Mouse (Mus musculus) v-Abl transformed pro-B cells (cell line): ENCODE data around the gene Nkiras1.
"Not testable (repeated sequence)": the region's sequence is repeated elsewhere in the genome, so short reads cannot be mapped to it uniquely, and the experiment has no call there.

Source experiments
- in situ Hi-C, 2 experiments: fragments of 400-800 bp; cut with MboI; formaldehyde crosslinking; loops; one replicate each; pipeline ENCODE4 v1.15.1; 2025; ENCODE audit not compliant: unreplicated experiment in 2 of 2

Gene Nkiras1

DNA sequence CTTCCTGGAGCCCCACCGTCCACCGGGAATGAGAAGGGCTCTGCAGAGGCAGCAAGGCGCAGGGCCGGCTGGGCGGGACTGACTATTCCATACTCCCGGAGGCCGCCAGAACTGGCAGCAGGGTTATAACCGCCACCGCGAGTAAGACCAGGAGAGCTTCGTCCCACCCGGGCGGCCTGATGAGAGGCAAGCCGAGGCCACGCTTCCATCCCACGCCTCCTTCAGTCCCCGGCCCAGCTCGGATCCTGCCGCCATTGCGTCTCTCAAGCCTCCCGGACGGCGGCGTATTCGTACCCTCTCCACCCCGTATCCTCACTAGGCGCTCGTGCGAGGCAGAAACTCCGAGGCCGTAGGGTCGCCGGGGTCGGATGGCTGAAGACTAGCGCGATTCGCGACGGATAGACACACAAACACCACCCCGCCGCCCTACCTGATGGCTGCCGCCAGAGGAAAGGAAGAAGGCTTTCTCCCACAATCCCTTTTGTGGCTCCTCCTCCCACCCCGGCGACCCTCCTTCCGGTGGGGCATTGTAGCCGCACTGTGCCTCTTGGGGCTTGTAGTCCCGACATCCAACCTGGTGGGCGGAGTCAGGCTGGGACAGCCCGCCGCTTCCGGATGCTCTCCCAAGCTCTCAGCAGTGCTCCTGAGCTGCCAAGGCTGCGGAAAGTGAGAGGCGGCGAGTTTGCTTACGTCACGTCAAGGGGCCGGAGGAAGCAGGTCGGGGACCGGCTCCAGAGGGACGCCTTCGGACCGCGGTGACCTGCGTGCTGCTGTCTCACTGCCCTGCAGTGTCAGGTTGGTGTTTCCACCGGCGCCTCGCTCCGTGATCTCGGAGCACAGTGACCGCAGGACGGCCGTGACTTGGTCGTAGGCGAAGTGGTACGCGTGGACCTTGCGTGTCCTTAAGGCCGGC is at the start of gene Nkiras1, which contains the start of gene Rpl15:
Nkiras1 (plus strand) TSS at position 608 of the 913 bp plus-strand sequence.
Rpl15 (minus strand) TSS at position 863 of the 913 bp plus-strand sequence.
- in situ Hi-C loops = loop anchor here in 1 of 2 experiments (5.0 kb wide), 1 partner anchor 33 kb away; the partner anchor contains the start of gene Nr1d2

DNA sequence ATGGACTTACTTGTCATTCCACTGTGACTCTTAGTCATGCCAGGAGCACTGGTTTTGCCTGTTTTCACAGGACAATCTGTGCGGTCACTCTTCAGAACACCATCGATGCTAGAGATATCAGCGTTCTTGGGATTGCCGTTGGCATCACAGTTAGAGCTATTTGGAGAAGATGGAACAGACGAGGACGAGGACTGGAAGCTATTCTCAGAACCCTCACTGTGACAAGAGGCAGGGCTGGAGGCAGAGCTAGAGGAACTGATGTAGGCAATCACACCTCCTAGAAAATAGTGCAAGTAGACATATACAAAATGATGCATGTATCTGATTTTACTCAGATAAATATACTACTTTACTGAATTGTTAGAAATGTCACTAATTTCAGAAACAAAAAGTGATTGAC is 49.0 kb upstream of the Nkiras1 start:
- in situ Hi-C loops = loop anchor here (25.0 kb wide), 2 partner anchors 790 to 815 kb away; no protein-coding TSS in a partner anchor

DNA sequence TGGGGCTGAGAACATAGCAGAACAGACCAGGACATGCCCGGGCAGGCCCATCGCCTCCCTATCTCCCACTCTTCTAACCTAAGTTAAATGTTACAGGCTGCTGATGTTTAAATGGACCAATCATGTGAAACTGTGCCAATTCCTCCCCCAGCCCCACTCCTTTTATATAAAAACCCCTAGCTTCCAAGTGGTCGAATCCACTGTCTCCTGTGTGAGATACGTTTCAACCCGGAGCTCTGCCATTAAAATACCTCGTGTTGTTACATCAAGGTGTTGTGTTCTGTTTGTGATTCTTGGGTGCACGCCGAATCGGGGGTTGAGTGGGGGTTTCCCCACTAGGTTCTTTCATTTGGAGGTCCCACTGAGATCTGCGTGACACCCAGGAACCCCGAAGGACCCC is 45.5 kb upstream of the Nkiras1 start:
- in situ Hi-C loops = not testable (repeated sequence)

GRCm38 (mm10) chr14:18226181-18226580 is 44.8 kb upstream of the Nkiras1 start:
- in situ Hi-C loops = not testable (repeated sequence)

GRCm38 (mm10) chr14:18229751-18230150 is 41.2 kb upstream of the Nkiras1 start:
- in situ Hi-C loops = not testable (repeated sequence)

DNA sequence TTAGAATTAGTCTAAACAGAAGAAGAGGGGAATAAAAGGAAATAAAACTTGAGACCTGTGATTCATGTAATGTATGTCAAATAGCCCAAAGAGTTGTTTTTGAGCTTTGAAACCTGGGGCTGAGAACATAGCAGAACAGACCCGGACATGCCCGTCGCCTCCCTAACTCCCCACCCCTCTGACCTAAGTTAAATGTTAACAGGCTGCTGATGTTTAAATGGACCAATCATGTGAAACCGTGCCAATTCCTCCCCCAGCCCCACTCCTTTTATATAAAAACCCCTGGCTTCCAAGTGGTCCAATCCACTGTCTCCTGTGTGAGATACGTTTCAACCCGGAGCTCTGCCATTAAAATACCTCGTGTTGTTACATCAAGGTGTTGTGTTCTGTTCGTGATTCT is 39.1 kb upstream of the Nkiras1 start:
- in situ Hi-C loops = not testable (repeated sequence)

- in situ Hi-C loops = no loop called here
These were observed 37.9 kb upstream of the Nkiras1 start for GRCm38 (mm10) chr14:18233076-18233475.

DNA sequence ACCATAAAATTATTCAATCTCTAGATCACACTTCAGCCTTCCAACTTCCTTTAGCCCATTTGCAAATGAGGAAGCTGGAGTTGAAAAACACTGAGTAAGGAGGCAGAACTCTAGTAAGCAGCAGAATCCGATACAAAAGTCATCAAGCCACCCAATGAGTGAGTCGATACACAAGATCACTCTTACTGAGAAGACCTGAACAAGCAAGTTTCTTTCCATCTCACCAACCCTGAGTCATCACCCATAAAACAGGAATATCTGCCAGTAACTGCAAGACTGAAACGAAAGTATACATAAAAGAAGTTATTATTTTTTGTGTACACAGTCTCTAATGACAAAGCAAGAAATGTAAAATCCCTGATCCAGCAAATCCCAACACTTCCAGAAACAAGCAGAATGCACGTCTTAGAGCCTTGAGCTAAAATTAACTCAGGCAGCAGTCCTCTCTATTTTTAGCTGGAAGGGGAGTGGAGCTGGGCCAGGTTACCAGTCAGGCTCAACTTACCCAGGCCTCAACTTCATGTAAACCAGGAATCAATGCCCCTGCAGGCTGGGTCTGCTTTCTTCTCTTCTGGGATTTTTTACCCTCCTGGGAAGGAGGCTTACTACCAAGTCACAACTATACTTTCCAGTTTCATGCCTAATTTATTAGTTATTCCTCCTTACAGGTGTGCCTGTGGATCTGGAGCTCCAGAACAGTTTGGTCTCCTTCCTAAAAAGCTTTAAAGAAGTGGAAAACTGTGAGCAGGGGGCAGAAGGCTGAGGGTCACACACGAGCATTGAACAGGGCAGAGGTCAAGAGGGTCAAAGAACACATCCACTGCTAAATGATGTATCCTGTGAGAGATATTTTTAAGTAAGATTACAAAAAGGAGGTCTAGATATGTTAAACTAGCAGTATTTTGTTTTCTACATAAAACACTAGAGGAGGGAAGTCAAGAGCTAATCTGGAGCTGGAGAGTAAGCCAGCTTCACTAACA is 36.7 kb upstream of the Nkiras1 start:
- in situ Hi-C loops = no loop called here

DNA sequence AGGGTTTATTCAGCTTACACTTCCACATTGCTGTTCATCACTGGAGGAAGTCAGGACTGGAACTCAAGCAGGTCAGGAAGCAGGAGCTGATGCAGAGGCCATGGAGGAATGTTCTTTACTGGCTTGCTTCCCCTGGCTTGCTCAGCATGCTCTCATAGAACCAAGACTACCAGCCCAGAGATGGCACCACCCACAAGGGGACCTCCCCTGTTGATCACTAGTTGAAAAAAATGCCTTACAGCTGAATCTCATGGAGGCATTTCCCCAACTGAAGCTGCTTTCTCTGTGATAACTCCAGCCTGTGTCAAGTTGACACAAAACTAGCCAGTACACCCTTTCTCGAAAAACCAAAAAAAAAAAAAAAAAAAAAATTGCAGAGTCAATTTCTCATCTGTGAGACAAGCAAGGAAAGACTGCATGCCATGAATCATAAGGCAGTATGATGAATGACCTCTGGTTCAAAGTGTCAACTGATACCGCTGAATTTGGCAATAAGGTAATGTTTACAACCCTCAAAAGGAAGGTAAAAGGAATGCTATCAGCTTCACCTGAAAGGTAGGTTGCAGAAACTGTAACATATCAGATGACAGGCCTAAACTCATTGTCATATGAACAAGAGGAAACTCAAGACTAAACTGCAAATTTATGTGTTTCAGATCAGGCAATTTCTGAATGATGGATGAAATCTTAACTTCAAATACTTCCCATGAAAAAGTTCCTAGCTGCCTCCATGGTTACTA is 34.3 kb upstream of the Nkiras1 start:
- in situ Hi-C loops = loop anchor here in 1 of 2 experiments (5.0 kb wide), 1 partner anchor 36 kb away; the partner anchor contains the start of genes Nkiras1 and Rpl15

DNA sequence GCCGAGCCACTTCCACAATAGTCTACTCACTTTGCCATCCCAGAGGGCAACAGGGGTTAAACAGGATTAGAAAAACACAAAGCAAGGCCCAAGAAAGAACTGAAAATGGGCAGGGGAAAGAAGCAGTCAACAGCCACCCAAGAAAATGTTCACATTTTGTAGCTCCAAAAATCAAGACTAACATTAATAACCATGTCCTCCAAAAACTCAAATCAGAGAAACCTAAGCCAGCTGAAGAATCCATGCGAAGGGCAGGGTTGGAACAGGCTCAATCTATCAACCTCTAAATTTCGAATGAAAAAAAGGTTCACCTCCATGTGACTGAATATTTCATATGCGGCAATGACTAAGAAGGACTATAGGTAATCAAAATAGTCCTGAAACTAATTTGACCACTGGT is 33.6 kb upstream of the Nkiras1 start:
- in situ Hi-C loops = loop anchor here in 1 of 2 experiments (5.0 kb wide), 1 partner anchor 35 kb away; the partner anchor contains the start of genes Nkiras1 and Rpl15

DNA sequence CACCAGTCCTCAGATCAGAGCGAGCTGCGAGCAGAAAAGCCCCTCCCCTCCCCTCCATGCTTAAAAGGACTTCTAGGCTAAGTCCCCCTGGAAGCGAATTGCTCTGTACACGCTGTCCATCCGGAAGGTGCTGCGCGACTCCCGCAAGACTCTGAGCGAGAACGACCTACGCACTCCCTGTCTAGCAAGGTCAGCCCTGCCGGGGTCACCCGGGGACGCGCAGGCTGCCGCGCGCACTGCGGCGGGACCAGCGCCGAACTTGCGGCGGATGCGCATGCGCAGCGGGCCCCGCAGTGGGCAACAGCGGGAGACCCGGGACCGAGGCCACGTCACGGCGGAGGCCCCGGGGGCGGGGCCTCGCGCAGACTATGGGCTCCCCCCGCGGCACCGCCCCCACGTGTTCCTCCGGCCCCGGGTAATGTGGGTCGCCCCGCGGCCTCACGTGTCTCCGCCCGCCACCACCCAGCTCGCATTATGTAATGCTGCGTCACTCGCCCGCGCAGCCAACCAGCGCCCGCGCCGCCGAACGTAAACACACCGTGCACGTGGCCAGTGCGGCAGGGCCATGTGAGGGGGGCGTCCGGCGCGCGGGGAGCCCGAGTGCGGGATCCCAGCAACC is 32.7 kb upstream of the Nkiras1 start:
- in situ Hi-C loops = loop anchor here in 1 of 2 experiments (5.0 kb wide), 1 partner anchor 34 kb away; the partner anchor contains the start of genes Nkiras1 and Rpl15

DNA sequence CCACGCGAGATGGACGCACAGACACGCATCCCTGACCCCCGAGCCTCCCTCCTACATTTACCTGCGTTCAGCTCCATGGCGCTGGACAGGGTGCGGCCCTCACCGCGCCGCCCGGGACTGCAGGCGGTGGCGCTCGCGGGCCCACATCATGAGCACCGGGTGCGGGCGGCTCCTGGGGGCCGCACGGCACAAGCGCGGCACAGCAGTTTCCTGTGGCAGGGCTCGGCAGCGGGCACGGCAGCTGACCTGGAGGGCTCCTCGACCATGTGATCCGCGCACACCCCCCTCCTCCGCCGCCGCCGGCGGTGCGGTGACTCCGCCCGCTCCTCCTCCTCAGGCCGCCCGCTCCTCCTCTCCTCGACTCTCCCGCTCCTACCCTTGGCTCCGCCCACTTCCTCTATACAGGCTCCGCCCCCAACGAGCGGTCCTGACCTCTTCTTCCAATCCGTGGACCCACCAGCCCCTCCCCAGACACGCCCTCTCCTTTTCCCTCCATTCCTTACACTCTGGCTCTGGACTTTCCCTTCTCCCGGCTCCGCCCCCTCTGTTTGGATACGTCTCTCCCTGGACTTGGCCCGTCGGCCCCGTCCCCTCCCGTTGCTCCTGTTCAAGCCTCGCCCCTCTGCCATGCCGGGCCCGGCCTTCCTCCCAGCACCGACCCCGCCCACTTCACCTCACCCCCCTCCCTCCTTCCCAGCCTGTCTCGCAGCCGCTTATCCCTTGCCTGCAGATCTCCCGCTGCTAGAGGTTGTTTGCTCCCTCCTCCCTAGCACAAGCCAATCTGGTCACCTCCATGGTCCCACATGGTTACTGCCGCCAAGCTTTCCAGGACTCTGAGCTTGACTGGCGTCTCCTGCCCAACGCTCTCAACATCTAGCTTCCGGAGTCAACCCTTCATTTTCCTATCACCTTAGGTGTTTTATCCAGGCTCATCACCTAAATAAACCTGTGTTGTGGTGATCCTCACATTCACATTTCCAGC is 31.9 kb upstream of the Nkiras1 start, which contains the start of gene Nr1d2:
Nr1d2 (minus strand) TSS at position 378 of the 982 bp plus-strand sequence.
- in situ Hi-C loops = loop anchor here in 1 of 2 experiments (5.0 kb wide), 1 partner anchor 33 kb away; the partner anchor contains the start of genes Nkiras1 and Rpl15

DNA sequence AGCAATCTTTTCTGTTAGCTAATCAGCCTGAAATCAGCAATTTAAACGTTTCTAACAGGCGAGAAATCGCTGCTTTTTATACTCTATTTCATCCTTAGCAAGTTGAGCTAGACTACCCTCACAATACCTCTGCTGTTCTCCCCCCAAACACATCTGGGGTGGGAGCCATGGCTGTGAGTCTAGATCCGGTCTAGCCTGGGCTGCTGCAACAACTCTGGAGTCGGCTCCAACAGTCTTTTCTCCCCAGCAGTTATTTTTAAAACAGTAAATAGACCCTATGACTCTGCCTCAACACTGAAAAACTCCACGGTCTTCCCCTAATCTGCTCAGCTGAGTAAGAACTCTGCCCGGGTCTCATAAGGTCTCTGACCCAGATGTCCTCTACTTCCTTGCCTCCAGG is 30.8 kb upstream of the Nkiras1 start:
- in situ Hi-C loops = no loop called here

- in situ Hi-C loops = no loop called here
These were observed 29.1 kb upstream of the Nkiras1 start for GRCm38 (mm10) chr14:18241786-18242185.

GRCm38 (mm10) chr14:18242638-18243130 is 28.3 kb upstream of the Nkiras1 start:
- in situ Hi-C loops = no loop called here

DNA sequence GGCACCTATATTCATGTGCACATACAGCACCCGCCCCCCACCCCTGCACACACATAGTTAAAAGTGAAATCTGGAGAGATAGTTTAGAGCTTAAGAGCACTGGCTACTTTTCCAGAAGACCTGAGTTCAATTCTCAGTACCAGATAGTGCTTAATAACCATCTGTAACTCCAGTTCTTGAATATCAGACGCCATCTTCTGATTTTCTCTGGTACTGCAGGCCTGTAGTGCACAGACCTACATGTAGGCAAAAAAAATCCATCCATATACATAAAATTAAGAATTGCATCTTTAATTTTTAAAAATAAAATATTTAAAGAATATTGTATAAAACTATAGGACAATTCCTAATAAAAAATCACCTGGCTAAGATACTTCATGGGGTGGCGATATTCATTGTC is 9.7 kb upstream of the Nkiras1 start:
- in situ Hi-C loops = no loop called here

DNA sequence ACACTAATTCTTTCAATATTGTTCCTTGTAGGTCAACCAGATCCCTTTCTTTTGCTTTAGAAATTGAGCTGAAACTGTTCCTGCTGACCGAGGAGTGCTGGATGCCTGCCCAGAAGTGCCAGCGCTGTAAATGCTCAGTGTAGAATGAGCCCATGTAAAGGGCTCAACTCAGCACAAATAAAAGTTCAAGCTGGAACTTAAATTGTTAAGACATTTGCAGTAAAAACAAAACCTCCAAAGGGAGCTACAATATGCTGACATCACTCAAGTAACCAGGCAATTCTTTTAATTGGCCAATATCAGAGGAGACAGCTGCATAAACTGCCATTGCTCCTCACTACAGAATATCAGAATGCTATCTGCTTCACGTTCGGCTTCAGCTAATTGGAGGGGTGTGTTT is 7.5 kb upstream of the Nkiras1 start:
- in situ Hi-C loops = no loop called here
